Mouse (Mus musculus) skeletal muscle tissue, adult 2 months (tissue): Measurements from ENCODE around the gene Spata17.
A peak's percentile ranks its signal among the peaks of the same experiment; 100 is the strongest.
"Not testable (repeated sequence)": the region's sequence is repeated elsewhere in the genome, so short reads cannot be mapped to it uniquely, and the experiment has no call there.

Experiments used
- DNase-seq: peaks from one replicate; pipeline ENCODE4 v3.0.0-alpha.2; 2012; ENCODE audit warnings: low read depth, low spot score

The Spata17 gene

GRCm38 (mm10) chr1:187175991-187176390, 39.3 kb downstream of the Spata17 start:
- no peak for DNase-seq

- no peak for DNase-seq
Measured at GRCm38 (mm10) chr1:187170361-187170760, 44.9 kb downstream of the Spata17 start.

- DNase-seq = no peak
Measured at GRCm38 (mm10) chr1:187169646-187170045, 45.6 kb downstream of the Spata17 start.

DNA sequence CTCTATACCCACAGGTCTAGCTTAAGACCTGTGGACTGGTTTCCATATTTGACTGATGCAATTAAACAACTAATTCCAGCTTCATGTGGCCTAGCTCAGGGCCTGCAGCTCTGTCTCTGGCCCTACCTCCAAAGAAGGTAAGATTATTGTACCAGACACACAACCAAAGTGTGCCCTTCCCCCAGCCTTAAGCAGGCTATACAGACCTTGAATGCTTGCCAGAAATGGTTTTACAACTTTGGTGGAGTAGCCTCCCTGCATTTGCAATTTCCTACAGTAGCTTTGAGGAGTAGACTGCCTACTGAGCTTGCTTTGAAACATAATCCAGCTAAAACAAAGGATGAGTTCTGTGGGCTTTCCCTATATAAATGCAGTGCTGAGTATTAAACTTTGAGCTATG, 51.7 kb downstream of the Spata17 start:
- DNase-seq = no peak

GRCm38 (mm10) chr1:187155658-187156057, 59.6 kb downstream of the Spata17 start:
- DNase-seq = no peak

DNA sequence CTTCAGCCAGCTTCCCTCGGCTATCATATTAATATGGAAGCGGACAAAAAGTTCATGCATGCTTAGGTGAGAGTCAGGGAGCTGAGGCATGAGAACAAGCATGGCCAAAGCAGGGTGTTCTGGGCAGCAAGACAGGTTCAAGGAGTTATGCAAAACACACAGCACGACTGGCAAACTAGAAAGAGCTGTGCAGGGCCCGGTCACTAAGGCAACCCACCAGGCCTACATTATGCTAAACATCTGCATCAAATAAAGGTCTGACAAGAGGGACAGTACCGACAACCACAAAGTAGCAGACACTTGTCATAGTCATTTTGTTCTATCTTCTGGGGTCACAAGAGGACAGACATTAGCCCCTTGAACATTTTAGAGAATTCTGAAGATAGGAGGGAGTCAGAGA, 61.6 kb downstream of the Spata17 start:
- no peak for DNase-seq

- no peak for DNase-seq
Measured at GRCm38 (mm10) chr1:187152571-187152970, 62.7 kb downstream of the Spata17 start.

- DNase-seq = no peak
Measured at GRCm38 (mm10) chr1:187142984-187143383, 72.3 kb downstream of the Spata17 start.

DNA sequence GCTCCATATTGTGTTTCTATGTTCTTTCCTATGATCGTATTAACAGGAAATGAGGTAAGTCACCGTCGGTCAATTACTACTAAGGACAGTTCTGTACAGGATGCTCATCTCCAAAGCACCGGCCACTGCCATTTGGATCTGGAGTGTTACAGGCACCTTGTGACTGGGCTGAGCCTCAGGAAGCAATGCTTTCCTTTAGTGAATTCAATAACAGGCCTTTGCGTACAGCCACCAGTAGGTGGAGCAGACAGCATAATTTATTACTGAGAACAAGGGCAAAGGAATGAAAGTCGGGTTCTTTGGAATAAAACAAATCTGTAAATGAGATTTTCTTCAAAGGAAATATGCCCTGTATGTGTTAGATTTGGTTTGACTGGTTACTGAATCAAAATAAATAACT, 77.8 kb downstream of the Spata17 start:
- DNase-seq = peak; percentile 2

DNA sequence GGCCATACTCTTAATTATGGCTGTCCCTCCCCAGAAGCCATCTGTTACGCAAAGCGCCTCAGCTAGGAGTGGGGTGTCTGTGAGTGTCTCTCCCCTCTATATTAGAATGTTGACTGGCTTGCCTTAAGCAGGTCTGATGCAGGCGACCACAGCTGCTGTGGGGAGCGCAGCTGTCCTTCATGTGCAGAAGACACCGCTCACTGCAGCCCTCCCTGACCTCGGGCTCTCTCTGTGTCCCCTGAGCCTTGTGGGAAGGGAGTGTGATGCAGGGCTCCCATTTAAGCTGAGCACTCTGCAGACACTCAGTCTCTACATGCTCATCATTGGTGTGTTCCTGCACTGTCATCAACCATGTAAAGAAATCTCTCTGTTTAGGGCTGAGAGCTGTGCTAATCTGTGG, 79.4 kb downstream of the Spata17 start:
- DNase-seq = no peak

GRCm38 (mm10) chr1:187133841-187134240, 81.4 kb downstream of the Spata17 start:
- DNase-seq = no peak

- no peak for DNase-seq
Measured at GRCm38 (mm10) chr1:187132348-187132747, 82.9 kb downstream of the Spata17 start.

DNA sequence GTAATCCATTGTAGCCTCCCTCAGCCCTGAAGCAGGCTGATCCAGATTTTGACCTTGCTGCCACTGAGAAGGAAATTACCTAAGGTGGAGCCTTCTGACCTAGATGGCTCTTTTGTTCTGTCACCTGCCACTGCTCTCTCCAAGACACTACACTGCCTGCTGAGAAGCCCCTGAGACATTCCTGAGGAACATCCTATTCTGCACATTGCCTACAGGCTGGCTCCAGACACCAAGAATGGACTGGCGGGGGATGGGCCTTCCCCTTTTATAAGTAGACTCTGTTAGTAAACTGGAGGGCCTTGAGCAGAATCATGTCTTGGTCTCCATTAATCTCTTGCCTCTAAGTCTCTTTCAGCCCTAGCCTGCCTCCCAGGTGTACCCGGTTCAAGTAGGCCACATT, 87.7 kb downstream of the Spata17 start:
- not testable (repeated sequence) for DNase-seq

- no peak for DNase-seq
Measured at GRCm38 (mm10) chr1:187125733-187126132, 89.5 kb downstream of the Spata17 start.

- DNase-seq = no peak
Measured at GRCm38 (mm10) chr1:187124967-187125366, 90.3 kb downstream of the Spata17 start.

DNA sequence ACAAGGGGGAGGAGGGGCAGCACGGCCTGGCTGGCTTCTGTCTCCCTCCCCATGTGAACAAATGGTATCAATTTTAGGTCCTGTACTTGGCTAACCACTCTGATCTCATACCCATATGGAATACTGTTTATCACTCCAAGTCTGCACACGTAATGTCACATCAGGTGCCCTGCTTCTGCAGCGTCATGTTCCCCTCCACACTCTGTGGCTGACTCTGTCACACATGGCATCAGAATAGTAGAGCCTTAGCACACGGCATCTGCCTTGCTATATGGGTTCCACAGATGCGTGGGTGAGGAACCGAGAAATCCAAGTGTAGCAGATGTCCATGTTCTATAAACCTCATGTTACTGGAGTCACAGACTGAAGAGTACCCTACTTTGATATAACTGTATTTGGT, 96.0 kb downstream of the Spata17 start:
- DNase-seq = no peak

DNA sequence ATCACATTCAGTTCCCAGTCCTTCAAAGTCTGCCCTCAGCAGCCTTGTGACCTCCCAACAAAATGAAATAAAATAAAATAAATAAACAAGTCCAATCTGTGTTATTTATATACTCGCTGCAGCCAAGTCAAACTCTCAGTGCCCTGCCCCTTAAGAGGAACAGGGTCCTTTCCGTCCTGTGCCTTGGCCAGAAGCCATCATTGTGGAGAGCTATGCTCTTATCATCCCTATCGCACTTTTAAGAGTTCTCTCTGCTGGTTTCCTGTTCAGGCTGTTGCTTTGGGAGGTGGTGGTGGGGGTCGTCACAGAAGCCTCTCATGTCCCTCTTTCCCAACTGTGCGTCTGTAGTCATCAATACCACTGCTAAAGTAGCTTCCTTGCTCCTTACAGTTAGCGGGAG, 97.2 kb downstream of the Spata17 start:
- DNase-seq = no peak

- DNase-seq = no peak
Measured at GRCm38 (mm10) chr1:187113716-187114115, 101.5 kb downstream of the Spata17 start.

DNA sequence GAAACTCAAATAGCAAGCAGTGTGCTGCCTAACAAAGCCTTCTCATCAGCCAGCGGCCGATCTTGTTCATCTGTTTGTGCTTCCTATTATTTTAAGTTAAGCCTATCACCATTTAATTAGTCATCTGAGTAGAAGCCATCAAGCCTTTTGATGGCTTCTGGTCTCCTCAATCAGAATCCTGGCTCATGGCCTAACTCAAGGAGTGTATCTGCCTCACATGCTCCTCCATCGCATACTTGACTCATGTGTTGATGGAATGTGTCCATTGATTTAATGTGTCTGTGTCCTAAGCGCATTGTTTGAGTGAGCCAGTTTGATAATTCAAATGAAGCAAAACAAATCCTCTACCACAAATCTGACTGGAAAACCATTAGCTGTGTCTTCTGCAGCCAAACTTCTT, 113.1 kb downstream of the Spata17 start:
- no peak for DNase-seq

DNA sequence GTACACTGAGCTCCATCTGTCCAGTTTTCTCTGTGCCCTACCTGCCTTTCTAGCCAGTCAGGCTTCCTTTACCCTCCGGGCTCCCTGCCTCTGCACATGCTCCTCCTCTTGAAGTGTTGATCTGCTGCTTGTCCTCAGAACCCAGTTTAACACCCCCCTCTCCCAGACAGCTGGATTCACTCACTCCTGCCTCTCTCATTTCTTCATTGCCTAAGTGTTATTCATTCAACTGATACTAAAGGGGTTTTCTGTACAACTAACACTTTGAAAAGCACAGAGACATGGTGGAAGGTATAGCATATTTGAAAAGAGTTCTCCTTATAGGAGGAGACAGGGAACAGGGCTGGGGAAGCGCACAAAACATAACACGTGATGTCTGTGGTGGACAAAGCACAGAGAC, 114.1 kb downstream of the Spata17 start:
- no peak for DNase-seq

DNA sequence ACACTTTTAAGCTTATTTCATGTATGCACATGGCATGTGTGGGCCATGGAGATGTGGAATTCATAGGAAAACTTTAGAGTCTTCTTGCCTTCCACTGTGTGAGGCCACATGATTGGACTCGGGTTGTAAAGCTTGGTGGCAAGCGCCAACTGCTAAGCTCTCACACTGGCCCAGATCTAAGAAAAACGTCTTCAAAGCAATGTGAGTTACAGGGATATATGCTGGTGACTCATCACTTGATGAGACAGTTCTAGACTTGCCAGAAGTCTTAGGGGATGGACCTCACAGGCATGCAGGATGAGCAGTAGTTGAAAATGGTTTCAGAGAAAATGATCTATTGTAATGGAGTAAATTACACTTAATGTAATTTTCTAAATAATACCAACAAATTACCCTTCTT, 114.6 kb downstream of the Spata17 start:
- DNase-seq = no peak

GRCm38 (mm10) chr1:187098285-187098684, 117.0 kb downstream of the Spata17 start:
- no peak for DNase-seq

DNA sequence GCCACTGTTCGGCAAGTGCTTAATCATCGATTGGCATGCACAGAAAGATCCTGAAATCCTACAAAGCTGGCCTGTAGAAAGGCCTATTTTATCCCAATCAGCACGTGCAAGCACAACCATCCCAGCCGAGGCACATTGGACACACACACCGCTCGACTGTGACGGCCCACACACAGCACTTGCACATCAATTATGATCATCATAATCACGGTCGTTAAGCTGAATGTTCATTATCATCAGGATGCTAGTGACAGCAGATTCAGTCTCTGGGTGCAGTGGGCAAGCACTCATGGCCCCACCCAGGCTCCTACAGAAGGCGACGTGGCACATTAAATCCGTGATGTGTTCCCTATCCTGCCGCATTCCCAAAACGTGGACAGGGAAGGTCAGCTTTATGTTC, 122.7 kb downstream of the Spata17 start:
- no peak for DNase-seq

DNA sequence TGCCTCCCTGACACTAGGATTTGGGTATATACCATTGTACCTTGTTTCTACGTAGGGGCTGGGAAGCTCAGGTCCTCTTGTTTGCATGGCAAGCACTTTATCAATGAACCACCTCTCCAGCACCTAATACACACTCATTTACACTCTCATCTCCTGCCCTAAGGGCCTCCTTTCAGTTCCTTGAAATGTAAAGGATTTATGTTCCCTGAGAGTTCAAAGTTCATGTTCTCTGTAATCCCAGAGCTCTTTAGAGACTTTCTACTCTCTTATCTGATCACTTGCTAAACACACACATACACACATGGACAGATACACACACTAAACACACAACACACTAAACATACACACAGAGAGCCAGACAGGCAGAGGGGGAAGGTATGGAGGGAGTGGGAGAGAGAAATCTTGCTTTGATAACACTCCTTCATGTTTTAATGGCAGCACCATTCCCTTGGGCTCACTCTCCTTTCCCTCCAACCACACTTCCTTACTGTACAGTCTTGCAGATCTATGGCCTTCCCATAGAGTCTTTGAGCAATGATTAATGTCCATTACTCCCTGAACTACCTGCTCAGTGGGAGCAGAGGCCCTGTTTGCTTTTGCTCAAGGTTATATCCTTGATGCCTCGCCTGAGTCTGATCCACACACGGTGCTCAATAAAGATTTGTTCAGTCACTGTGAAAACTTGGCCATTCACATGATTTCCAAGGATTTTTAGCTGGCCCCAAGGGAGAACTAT, 126.4 kb downstream of the Spata17 start:
- no peak for DNase-seq
